Mouse (Mus musculus) cerebellum, adult 2 months (tissue): Measurements from ENCODE around the gene Jup.

ENCODE experiments used
- CTCF ChIP-seq: fragments of 200-500 bp; IDR thresholded peaks from 2 replicates; pipeline ENCODE4 v1.5.1; 2011; ENCODE audit warnings: low read depth, mild to moderate bottlenecking, control low read depth, low read length, moderate library complexity, borderline replicate concordance; ENCODE audit not compliant: insufficient read depth
- POLR2A ChIP-seq: fragments of 200-500 bp; IDR thresholded peaks from 2 replicates; pipeline ENCODE4 v1.6.1; 2011; ENCODE audit warnings: low read length, control low read depth, borderline replicate concordance; ENCODE audit not compliant: insufficient read depth

DNA sequence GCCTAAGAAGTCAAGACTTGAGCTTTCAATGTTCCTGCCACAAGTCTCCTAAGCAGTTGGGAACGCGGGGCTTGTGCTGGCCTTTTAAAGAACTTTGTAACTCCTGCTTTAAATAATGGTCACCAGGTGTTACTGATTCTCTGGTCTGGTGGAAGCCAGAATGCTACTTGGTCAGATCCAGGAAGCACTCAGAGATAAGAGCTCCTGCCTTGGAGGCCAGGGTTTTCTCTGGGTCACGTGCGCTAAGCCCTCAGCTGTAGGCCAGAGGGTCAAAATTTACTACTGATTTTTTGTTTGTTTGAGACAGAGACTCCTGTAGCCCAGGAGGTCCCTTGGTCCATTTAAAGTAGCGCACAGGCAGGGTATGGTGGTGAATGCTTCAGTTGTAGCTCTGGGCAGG lies 34.4 kb upstream of the Jup start:
- no peak for TF ChIP-seq POLR2A
- no peak for TF ChIP-seq CTCF
